15 mouse cellular contexts compared by ENCODE assay signal in genomic region chr11:24372616-24373015, GRCm38 (mm10).
A peak's percentile ranks its signal among the peaks of the same experiment; 100 is the strongest.
DNase-seq lines count a peak whose midpoint lies in the region; ATAC-seq and TF ChIP-seq lines count a peak whose summit lies in the region.
"Had no signal": no experiment of that assay in that cellular context is flagged by ENCODE, and none has a peak within 500 bp of the region (broad histone marks: within the 10 kb centered on the region; RNA-seq: fewer than 3 reads in every experiment).

No protein-coding gene starts in this region.

- no peak for DNase-seq in hindbrain, embryonic 14.5 days (ENCODE audit: low spot score)
- DNase-seq in hindbrain, embryonic 11.5 days (ENCODE audit: low spot score): no peak
- DNase-seq in CH12.LX (ENCODE audit: extremely low read depth): no peak
- no peak for DNase-seq in ovary, postnatal 14 days (ENCODE audit: low spot score)
- no peak for DNase-seq in thymus, postnatal 25 days
- DNase-seq: cerebellum, adult 11 months; embryo, embryonic 11 days; layer of hippocampus, postnatal 36 days; right cerebral cortex, postnatal 4 days; thymus, postnatal 4 days had no signal

- 38% methylated on average over 5 of the region's 5 CpGs for WGBS in hindbrain, embryonic 14.5 days
- 48% methylated on average over 5 of the region's 5 CpGs for WGBS in hindbrain, embryonic 11.5 days
- WGBS in embryonic facial prominence, embryonic 15.5 days: 53% methylated on average over 5 of the region's 5 CpGs
- WGBS in forebrain, embryonic 16.5 days: 19% methylated on average over 5 of the region's 5 CpGs
- 63% methylated on average over 5 of the region's 5 CpGs for WGBS in intestine, embryonic 16.5 days

- no peaks in the 10 kb centered on the region for H3K36me3 ChIP-seq in hindbrain, embryonic 14.5 days (replicated peaks; ENCODE audit: control insufficient read depth, insufficient read depth)
- H3K36me3 ChIP-seq in hindbrain, embryonic 11.5 days (ENCODE audit: control insufficient read depth, insufficient read depth, low read length): no peaks in the 10 kb centered on the region
- no peaks in the 10 kb centered on the region for H3K36me3 ChIP-seq in CH12.LX (replicated peaks in 1 of 2; ENCODE audit: control insufficient read depth in 1 of 2, insufficient read depth in 1 of 2, low read length in 1 of 2)
- H3K36me3 ChIP-seq in embryonic facial prominence, embryonic 15.5 days: no peaks in the 10 kb centered on the region
- no peaks in the 10 kb centered on the region for H3K36me3 ChIP-seq in forebrain, embryonic 16.5 days (ENCODE audit: control insufficient read depth, insufficient read depth)
- no peaks in the 10 kb centered on the region for H3K36me3 ChIP-seq in intestine, embryonic 16.5 days (ENCODE audit: control insufficient read depth, insufficient read depth, low read length)

- no peak overlapping the region for H3K4me2 ChIP-seq in hindbrain, embryonic 14.5 days (replicated peaks)
- H3K4me2 ChIP-seq in hindbrain, embryonic 11.5 days (replicated peaks; ENCODE audit: low read depth, low read length): no peak overlapping the region
- no peak overlapping the region for H3K4me2 ChIP-seq in CH12.LX (ENCODE audit: insufficient read depth, low read depth, poor library complexity, severe bottlenecking)
- H3K4me2 ChIP-seq in embryonic facial prominence, embryonic 15.5 days (replicated peaks): no peak overlapping the region
- no peak overlapping the region for H3K4me2 ChIP-seq in forebrain, embryonic 16.5 days (ENCODE audit: low read length)
- H3K4me2 ChIP-seq in intestine, embryonic 16.5 days (ENCODE audit: low read depth, low read length): no peak overlapping the region
- H3K4me2 ChIP-seq: heart, embryonic 11.5 days had no signal

- no peak for TF ChIP-seq POLR2A in CH12.LX (IDR thresholded peaks at IDR 0.05; ENCODE audit: low read depth, low read length)

- in situ Hi-C loops in CH12.LX (cut with MboI; ENCODE audit: low pct_ligation_motif_present, low pct_unique_long_range_greater_than_20kb, low sequenced_read_pairs): no loop called here

- TF ChIP-seq CTCF in CH12.LX (conservative IDR thresholded peaks at IDR 0.05 in 1 of 2, IDR thresholded peaks at IDR 0.05 in 1 of 2; ENCODE audit: low read depth in 2 of 2, low read length in 2 of 2): no peak

- TF ChIP-seq EP300 in CH12.LX (IDR thresholded peaks at IDR 0.05; ENCODE audit: low read length): no peak

- dilution Hi-C loops in CH12.LX (cut with MboI; ENCODE audit: extremely low pct_ligation_motif_present, extremely low pct_unique_long_range_greater_than_20kb, low sequenced_read_pairs): no loop called here

- H3K9ac ChIP-seq in hindbrain, embryonic 14.5 days: no peak overlapping the region
- no peak overlapping the region for H3K9ac ChIP-seq in hindbrain, embryonic 11.5 days (ENCODE audit: low read depth, low read length)
- H3K9ac ChIP-seq in CH12.LX (ENCODE audit: insufficient read depth, low read depth): no peak overlapping the region
- H3K9ac ChIP-seq in embryonic facial prominence, embryonic 15.5 days: no peak overlapping the region
- no peak overlapping the region for H3K9ac ChIP-seq in forebrain, embryonic 16.5 days (replicated peaks; ENCODE audit: low read depth, low read length)
- H3K9ac ChIP-seq in intestine, embryonic 16.5 days (ENCODE audit: low read depth, low read length): no peak overlapping the region

- no peaks in the 10 kb centered on the region for H3K79me2 ChIP-seq in CH12.LX (replicated peaks; ENCODE audit: control insufficient read depth, extremely low read depth, insufficient read depth, poor library complexity, severe bottlenecking)

- no peak overlapping the region for H3K4me3 ChIP-seq in hindbrain, embryonic 14.5 days (replicated peaks; ENCODE audit: low read length)
- no peak overlapping the region for H3K4me3 ChIP-seq in hindbrain, embryonic 11.5 days (ENCODE audit: low read depth, low read length)
- H3K4me3 ChIP-seq in CH12.LX (replicated peaks in 1 of 3; ENCODE audit: low read depth in 2 of 3, low read length in 2 of 3, poor library complexity in 1 of 3): no peak overlapping the region
- H3K4me3 ChIP-seq in embryonic facial prominence, embryonic 15.5 days (replicated peaks): no peak overlapping the region
- no peak overlapping the region for H3K4me3 ChIP-seq in forebrain, embryonic 16.5 days (replicated peaks; ENCODE audit: low read length)
- no peak overlapping the region for H3K4me3 ChIP-seq in intestine, embryonic 16.5 days (ENCODE audit: low read length)
- H3K4me3 ChIP-seq: erythroblast, embryonic 14.5 days had no signal

- no peak for TF ChIP-seq RAD21 in CH12.LX (IDR thresholded peaks at IDR 0.05; ENCODE audit: low read depth, low read length)

- ATAC-seq in hindbrain, embryonic 14.5 days (ENCODE audit: low FRiP score): no peak
- ATAC-seq in hindbrain, embryonic 11.5 days (ENCODE audit: low FRiP score): no peak
- ATAC-seq in embryonic facial prominence, embryonic 15.5 days (ENCODE audit: insufficient number of reproducible peaks, low FRiP score, low TSS enrichment, low read depth): no peak
- ATAC-seq in forebrain, embryonic 16.5 days: no peak
- no peak for ATAC-seq in intestine, embryonic 16.5 days

- H3K27me3 ChIP-seq in hindbrain, embryonic 14.5 days (ENCODE audit: control insufficient read depth, insufficient read depth, low read length): no peaks in the 10 kb centered on the region
- no peaks in the 10 kb centered on the region for H3K27me3 ChIP-seq in hindbrain, embryonic 11.5 days (ENCODE audit: control insufficient read depth, insufficient read depth, low read length)
- no peaks in the 10 kb centered on the region for H3K27me3 ChIP-seq in CH12.LX (replicated peaks)
- no peaks in the 10 kb centered on the region for H3K27me3 ChIP-seq in embryonic facial prominence, embryonic 15.5 days
- no peaks in the 10 kb centered on the region for H3K27me3 ChIP-seq in forebrain, embryonic 16.5 days (replicated peaks; ENCODE audit: control insufficient read depth, insufficient read depth, low read length)
- H3K27me3 ChIP-seq in intestine, embryonic 16.5 days (replicated peaks; ENCODE audit: control insufficient read depth, insufficient read depth, low read length): no peaks in the 10 kb centered on the region

- peak overlapping the region; percentile 71 for H3K27ac ChIP-seq in hindbrain, embryonic 14.5 days
- H3K27ac ChIP-seq in hindbrain, embryonic 11.5 days (ENCODE audit: low read depth, low read length): no peak overlapping the region
- no peak overlapping the region for H3K27ac ChIP-seq in CH12.LX (ENCODE audit: insufficient read depth, low read depth)
- peak overlapping the region; percentile 63 for H3K27ac ChIP-seq in embryonic facial prominence, embryonic 15.5 days (replicated peaks)
- H3K27ac ChIP-seq in forebrain, embryonic 16.5 days (ENCODE audit: low read length): peak overlapping the region; percentile 87
- no peak overlapping the region for H3K27ac ChIP-seq in intestine, embryonic 16.5 days (ENCODE audit: low read length)

- peaks cover 30% of the 10 kb centered on the region for H3K4me1 ChIP-seq in hindbrain, embryonic 14.5 days (replicated peaks; ENCODE audit: control insufficient read depth, insufficient read depth, low read length)
- 0 out of 2 replicates have a peak, but pooled peaks cover 4% of the 10 kb centered on the region for H3K4me1 ChIP-seq in hindbrain, embryonic 11.5 days (replicated peaks; ENCODE audit: control insufficient read depth, insufficient read depth, low read length)
- H3K4me1 ChIP-seq in CH12.LX (ENCODE audit: control insufficient read depth in 1 of 2, insufficient read depth in 2 of 2): peaks cover 0 to 8% of the 10 kb centered on the region in 2 experiments; a peak in 2 of 4 replicates
- peaks cover 43% of the 10 kb centered on the region for H3K4me1 ChIP-seq in embryonic facial prominence, embryonic 15.5 days
- H3K4me1 ChIP-seq in forebrain, embryonic 16.5 days (replicated peaks; ENCODE audit: control insufficient read depth, insufficient read depth, low read length): peaks cover 34% of the 10 kb centered on the region
- H3K4me1 ChIP-seq in intestine, embryonic 16.5 days (ENCODE audit: control insufficient read depth, insufficient read depth, low read length): peaks cover 23% of the 10 kb centered on the region

- no peaks in the 10 kb centered on the region for H3K9me3 ChIP-seq in hindbrain, embryonic 14.5 days (ENCODE audit: control insufficient read depth, low read length)
- H3K9me3 ChIP-seq in hindbrain, embryonic 11.5 days (ENCODE audit: control insufficient read depth, low read length): no peaks in the 10 kb centered on the region
- H3K9me3 ChIP-seq in CH12.LX (replicated peaks; ENCODE audit: low read length): no peaks in the 10 kb centered on the region
- H3K9me3 ChIP-seq in embryonic facial prominence, embryonic 15.5 days (replicated peaks): no peaks in the 10 kb centered on the region
- no peaks in the 10 kb centered on the region for H3K9me3 ChIP-seq in forebrain, embryonic 16.5 days (ENCODE audit: control insufficient read depth, low read length)
- H3K9me3 ChIP-seq in intestine, embryonic 16.5 days (ENCODE audit: control insufficient read depth, low read length): no peaks in the 10 kb centered on the region

TF ChIP-seq in CH12.LX, 34 proteins besides CTCF, POLR2A, EP300 and RAD21:
- TF ChIP-seq UBTF (IDR thresholded peaks at IDR 0.05; ENCODE audit: low read depth, low read length) (no peak), ELF1 (IDR thresholded peaks at IDR 0.05; ENCODE audit: low read depth, low read length) (no peak), USF2 (conservative IDR thresholded peaks at IDR 0.05; ENCODE audit: low read depth, low read length) (0 out of 2 replicates have a peak, but pooled peaks have one; percentile 8), ETS1 (conservative IDR thresholded peaks at IDR 0.05; ENCODE audit: low read depth, low read length) (no peak), GABPA (IDR thresholded peaks at IDR 0.05; ENCODE audit: insufficient replicate concordance, low read depth, low read length) (no peak)

Comparison
In these comparisons a context has a peak if more than half of its experiments do, and no peak if none do; other contexts are left out.
1. H3K27ac ChIP-seq: peak in hindbrain, embryonic 14.5 days (single experiment), embryonic facial prominence, embryonic 15.5 days (single experiment) and forebrain, embryonic 16.5 days (single experiment); none in hindbrain, embryonic 11.5 days (single experiment), CH12.LX (single experiment) and intestine, embryonic 16.5 days (single experiment).